In the genomic region with DNA sequence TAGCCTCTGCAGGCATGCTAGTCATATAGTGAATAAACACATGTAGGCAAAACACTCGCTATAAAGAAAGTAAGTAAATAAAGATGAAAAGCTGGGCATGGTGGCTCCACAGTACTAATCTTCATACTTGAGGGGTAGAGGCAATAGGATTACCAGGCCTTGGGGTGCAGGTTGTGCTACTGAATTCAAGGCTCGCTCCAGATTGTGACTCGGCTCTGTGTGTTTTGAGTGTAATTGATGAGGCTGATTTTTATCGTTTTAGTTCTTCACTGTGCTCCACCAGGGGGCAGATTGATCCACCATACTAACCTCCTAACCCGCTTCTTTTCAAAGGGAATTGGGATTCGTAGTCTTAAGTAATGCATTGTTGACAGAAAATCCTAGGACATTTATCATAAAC, we compare ENCODE assay signal across 8 mouse cellular contexts. TPM values are rescaled to one million over a fixed set of nuclear protein-coding genes. Genes with fewer than 3 reads are reported as not detected.
DNase-seq lines count a peak whose midpoint lies in the region; ATAC-seq lines count a peak whose summit lies in the region.

No protein-coding gene starts in this region.

- H3K27me3 ChIP-seq in intestine, embryonic 16.5 days (replicated peaks; ENCODE audit: control insufficient read depth, insufficient read depth, low read length) = no peaks in the 10 kb centered on the region
- no peaks in the 10 kb centered on the region for H3K27me3 ChIP-seq in limb, embryonic 15.5 days
- H3K27me3 ChIP-seq in midbrain, embryonic 15.5 days (replicated peaks) = no peaks in the 10 kb centered on the region

- H3K4me3 ChIP-seq in intestine, embryonic 16.5 days (ENCODE audit: low read length) = peak overlapping the region; percentile 61
- peak overlapping the region; percentile 52 for H3K4me3 ChIP-seq in limb, embryonic 15.5 days
- H3K4me3 ChIP-seq in midbrain, embryonic 15.5 days = peak overlapping the region; percentile 37

- peak; percentile 83 for DNase-seq in 3T3-L1 (ENCODE audit: low read depth, low spot score)
- peak; percentile 82 for DNase-seq in MN1 (ENCODE audit: low spot score)
- DNase-seq in cerebellum, postnatal 14 days = peak; percentile 77 to 78
- DNase-seq in gastrocnemius, postnatal 10 days = peak; percentile 28
- DNase-seq in thymus, postnatal 14 days = peak; percentile 54

- no peaks in the 10 kb centered on the region for H3K9me3 ChIP-seq in intestine, embryonic 16.5 days (ENCODE audit: control insufficient read depth, low read length)
- H3K9me3 ChIP-seq in limb, embryonic 15.5 days = no peaks in the 10 kb centered on the region
- H3K9me3 ChIP-seq in midbrain, embryonic 15.5 days = no peaks in the 10 kb centered on the region

- WGBS in intestine, embryonic 16.5 days = 9% methylated on average over 6 of the region's 6 CpGs
- WGBS in limb, embryonic 15.5 days = 10% methylated on average over 6 of the region's 6 CpGs
- WGBS in midbrain, embryonic 15.5 days = 13% methylated on average over 6 of the region's 6 CpGs

- peaks cover 2% of the 10 kb centered on the region; the same call in 1 of the 2 replicates for H3K36me3 ChIP-seq in intestine, embryonic 16.5 days (ENCODE audit: control insufficient read depth, insufficient read depth, low read length)
- H3K36me3 ChIP-seq in limb, embryonic 15.5 days = peaks cover 19% of the 10 kb centered on the region
- no peaks in the 10 kb centered on the region for H3K36me3 ChIP-seq in midbrain, embryonic 15.5 days (replicated peaks)

- peak; percentile 57 for ATAC-seq in intestine, embryonic 16.5 days
- no peak for ATAC-seq in limb, embryonic 15.5 days (ENCODE audit: insufficient number of reproducible peaks, low FRiP score, low TSS enrichment, low read depth)
- peak; percentile 59; the same call in 1 of the 2 replicates for ATAC-seq in midbrain, embryonic 15.5 days (replicated peaks)

- peak overlapping the region; percentile 86 for H3K27ac ChIP-seq in intestine, embryonic 16.5 days (ENCODE audit: low read length)
- peak overlapping the region; percentile 88 for H3K27ac ChIP-seq in limb, embryonic 15.5 days
- H3K27ac ChIP-seq in midbrain, embryonic 15.5 days = peak overlapping the region; percentile 71

- peak overlapping the region; percentile 83 for H3K4me2 ChIP-seq in intestine, embryonic 16.5 days (ENCODE audit: low read depth, low read length)
- H3K4me2 ChIP-seq in limb, embryonic 15.5 days = peak overlapping the region; percentile 71
- peak overlapping the region; percentile 73 for H3K4me2 ChIP-seq in midbrain, embryonic 15.5 days

- peak overlapping the region; percentile 76; the same call in 1 of the 2 replicates for H3K9ac ChIP-seq in intestine, embryonic 16.5 days (ENCODE audit: low read depth, low read length)
- 0 out of 2 replicates have a peak overlapping the region, but pooled peaks have one; percentile 20 for H3K9ac ChIP-seq in limb, embryonic 15.5 days
- H3K9ac ChIP-seq in midbrain, embryonic 15.5 days = no peak overlapping the region; the same call in 1 of the 2 replicates

- H3K4me1 ChIP-seq in intestine, embryonic 16.5 days (ENCODE audit: control insufficient read depth, insufficient read depth, low read length) = no peaks in the 10 kb centered on the region
- H3K4me1 ChIP-seq in limb, embryonic 15.5 days = peaks cover 13% of the 10 kb centered on the region
- H3K4me1 ChIP-seq in midbrain, embryonic 15.5 days = peaks cover 14% of the 10 kb centered on the region

RNA-seq across cellular contexts. Expression of a gene that starts 6.6 kb away (rescaled TPM):
- total RNA-seq in gastrocnemius, postnatal 10 days (2021) = 10 to 100 TPM; 14.8 to 16.6 TPM
- 18.6 and 22.0 TPM in 2 replicates for polyA plus RNA-seq in intestine, embryonic 16.5 days (2015; fragmentation: Nextera tagmentation; extraction: Ambion mirVana)
- polyA plus RNA-seq in limb, embryonic 15.5 days (2015; fragmentation: Nextera tagmentation; extraction: Ambion mirVana) = 37.5 and 40.9 TPM in 2 replicates
- polyA plus RNA-seq in midbrain, embryonic 15.5 days (2015; fragmentation: Nextera tagmentation; extraction: Ambion mirVana) = 23.8 and 26.0 TPM in 2 replicates

RNA-seq across cellular contexts. Expression of a gene that starts 6.6 kb away (rescaled TPM):
- total RNA-seq in gastrocnemius, postnatal 10 days (2021) = 1,000 to 10,000 TPM; 1,294 to 1,303 TPM
- 1,326 and 1,461 TPM in 2 replicates for polyA plus RNA-seq in intestine, embryonic 16.5 days (2015; fragmentation: Nextera tagmentation; extraction: Ambion mirVana)
- 1,355 and 1,817 TPM in 2 replicates for polyA plus RNA-seq in limb, embryonic 15.5 days (2015; fragmentation: Nextera tagmentation; extraction: Ambion mirVana)
- 731 and 753 TPM in 2 replicates for polyA plus RNA-seq in midbrain, embryonic 15.5 days (2015; fragmentation: Nextera tagmentation; extraction: Ambion mirVana)

RNA-seq across cellular contexts. Expression of a gene that starts 11.3 kb away (rescaled TPM):
- total RNA-seq in gastrocnemius, postnatal 10 days (2021) = 10 to 100 TPM; 48.6 to 52.8 TPM
- 110 and 114 TPM in 2 replicates for polyA plus RNA-seq in intestine, embryonic 16.5 days (2015; fragmentation: Nextera tagmentation; extraction: Ambion mirVana)
- polyA plus RNA-seq in limb, embryonic 15.5 days (2015; fragmentation: Nextera tagmentation; extraction: Ambion mirVana) = 112 and 125 TPM in 2 replicates
- 90.6 and 94.3 TPM in 2 replicates for polyA plus RNA-seq in midbrain, embryonic 15.5 days (2015; fragmentation: Nextera tagmentation; extraction: Ambion mirVana)

RNA-seq across cellular contexts. Expression of a gene that starts 23.2 kb away (rescaled TPM):
- total RNA-seq in gastrocnemius, postnatal 10 days (2021) = under 1 TPM in 1 of 2 experiments, not detected in 1; 0.49 TPM
- polyA plus RNA-seq in intestine, embryonic 16.5 days (2015; fragmentation: Nextera tagmentation; extraction: Ambion mirVana) = 16.0 and 18.9 TPM in 2 replicates
- 5.8 and 6.5 TPM in 2 replicates for polyA plus RNA-seq in limb, embryonic 15.5 days (2015; fragmentation: Nextera tagmentation; extraction: Ambion mirVana)
- 1.6 and 2.3 TPM in 2 replicates for polyA plus RNA-seq in midbrain, embryonic 15.5 days (2015; fragmentation: Nextera tagmentation; extraction: Ambion mirVana)

RNA-seq across cellular contexts. Expression of a gene that starts 27.9 kb away (rescaled TPM):
- 10 to 100 TPM; 68.7 to 77.9 TPM for total RNA-seq in gastrocnemius, postnatal 10 days (2021)
- polyA plus RNA-seq in intestine, embryonic 16.5 days (2015; fragmentation: Nextera tagmentation; extraction: Ambion mirVana) = 94.5 and 127 TPM in 2 replicates
- 119 and 122 TPM in 2 replicates for polyA plus RNA-seq in limb, embryonic 15.5 days (2015; fragmentation: Nextera tagmentation; extraction: Ambion mirVana)
- 48.4 and 52.1 TPM in 2 replicates for polyA plus RNA-seq in midbrain, embryonic 15.5 days (2015; fragmentation: Nextera tagmentation; extraction: Ambion mirVana)

Comparison
In these comparisons a context has a peak if more than half of its experiments do, and no peak if none do; other contexts are left out.
1. DNase-seq: peak in every context shown above with its lines; median percentile 83 in 3T3-L1; 82 in MN1; 78 in cerebellum, postnatal 14 days; 54 in thymus, postnatal 14 days; 28 in gastrocnemius, postnatal 10 days.